Mouse (Mus musculus) heart, adult 8-10 months (tissue): Measurements from ENCODE around the gene Nubp2. TPM values are rescaled to one million over a fixed set of nuclear protein-coding genes. Genes with fewer than 3 reads are reported as not detected.

Experiments used
- DNase-seq: peaks from one replicate; pipeline ENCODE4 v3.0.0; 2022; ENCODE audit warnings: low spot score
- total RNA-seq, 4 experiments: library from RNA; stranded (reverse); gene quantifications; 2 replicates each; pipeline ENCODE4 v1.2.4; 2022

The Nubp2 gene
- total RNA-seq = 10 to 100 TPM; 17.2 to 20.1 (median 19.2) TPM

GRCm38 (mm10) chr17:24886134-24886931, at the start of gene Nubp2, which contains the start of gene Spsb3:
Nubp2 (minus strand) TSS chr17:24886349.
Spsb3 (plus strand) TSS chr17:24886643.
- peak; percentile 99 for DNase-seq

- no peak for DNase-seq
Measured at GRCm38 (mm10) chr17:24935666-24936065, 49.5 kb upstream of the Nubp2 start.

- no peak for DNase-seq
Measured at GRCm38 (mm10) chr17:24934926-24935325, 48.8 kb upstream of the Nubp2 start.

- DNase-seq = no peak
Measured at GRCm38 (mm10) chr17:24933163-24933562, 47.0 kb upstream of the Nubp2 start.

GRCm38 (mm10) chr17:24932431-24932830, 46.3 kb upstream of the Nubp2 start:
- no peak for DNase-seq

- DNase-seq = no peak
Measured at GRCm38 (mm10) chr17:24929506-24929905, 43.4 kb upstream of the Nubp2 start.

- DNase-seq = no peak
Measured at GRCm38 (mm10) chr17:24923246-24923645, 37.1 kb upstream of the Nubp2 start.

GRCm38 (mm10) chr17:24913984-24914383, 27.8 kb upstream of the Nubp2 start:
- DNase-seq = no peak

- no peak for DNase-seq
Measured at GRCm38 (mm10) chr17:24907591-24907990, 21.4 kb upstream of the Nubp2 start.

- DNase-seq = no peak
Measured at GRCm38 (mm10) chr17:24903767-24904166, 17.6 kb upstream of the Nubp2 start.

GRCm38 (mm10) chr17:24902671-24903474, 16.7 kb upstream of the Nubp2 start:
- DNase-seq = no peak

GRCm38 (mm10) chr17:24902124-24902523, 16.0 kb upstream of the Nubp2 start:
- DNase-seq = no peak

GRCm38 (mm10) chr17:24900014-24900413, 13.9 kb upstream of the Nubp2 start:
- no peak for DNase-seq

- peak; percentile 65 for DNase-seq
Measured at GRCm38 (mm10) chr17:24899153-24899552, 13.0 kb upstream of the Nubp2 start.

- no peak for DNase-seq
Measured at GRCm38 (mm10) chr17:24898041-24898854, 12.1 kb upstream of the Nubp2 start.

- no peak for DNase-seq
Measured at GRCm38 (mm10) chr17:24897600-24897999, 11.5 kb upstream of the Nubp2 start.

- DNase-seq = no peak
Measured at GRCm38 (mm10) chr17:24896993-24897269, 10.8 kb upstream of the Nubp2 start.

GRCm38 (mm10) chr17:24896241-24896992, 10.3 kb upstream of the Nubp2 start, which contains the start of gene Nme3:
Nme3 (plus strand) TSS chr17:24896500.
- DNase-seq = peak; percentile 65

GRCm38 (mm10) chr17:24895571-24896240, 9.6 kb upstream of the Nubp2 start:
- no peak for DNase-seq

GRCm38 (mm10) chr17:24894995-24895547, 8.9 kb upstream of the Nubp2 start, which contains the start of the genes Eme2 and Mrps34:
Eme2 (minus strand) TSS chr17:24895087.
Mrps34 (plus strand) TSS chr17:24895116.
- DNase-seq = peak; percentile 82
